Mouse (Mus musculus) C2C12 (cell line): ENCODE results near the gene Pcbp2. TPM values are rescaled to one million over a fixed set of nuclear protein-coding genes. Genes with fewer than 3 reads are reported as not detected.
A peak's percentile ranks its signal among the peaks of the same experiment; 100 is the strongest.

ENCODE experiments used
- H3K27me3 ChIP-seq: one replicate; pipeline ENCODE4 v1.6.1; 2011; ENCODE audit not compliant: control insufficient read depth, insufficient read depth, insufficient read length
- H3K36me3 ChIP-seq: one replicate; pipeline ENCODE4 v1.6.1; 2011; ENCODE audit not compliant: control insufficient read depth, insufficient read depth
- H3K4me3 ChIP-seq: one replicate; pipeline ENCODE4 v1.5.1; 2011; ENCODE audit warnings: mild to moderate bottlenecking, control low read depth; ENCODE audit not compliant: poor library complexity, insufficient read depth, severe bottlenecking
- H3K79me2 ChIP-seq: one replicate; pipeline ENCODE4 v1.6.1; 2011; ENCODE audit not compliant: control insufficient read depth, insufficient read depth
- H3K79me3 ChIP-seq: one replicate; pipeline ENCODE4 v1.6.1; 2011; ENCODE audit warnings: low read depth, control low read depth
- H3ac ChIP-seq: one replicate; pipeline ENCODE3; 2011; ENCODE audit warnings: low read depth; ENCODE audit not compliant: control insufficient read depth, insufficient read length
- CEBPB ChIP-seq: IDR thresholded peaks from one replicate; pipeline ENCODE4 v1.6.1; 2011; ENCODE audit warnings: low read depth, mild to moderate bottlenecking, control low read depth, moderate library complexity
- CTCF ChIP-seq: IDR thresholded peaks from one replicate; pipeline ENCODE4 v1.5.1; 2011; ENCODE audit not compliant: control insufficient read depth, insufficient read depth, insufficient read length
- FOSL1 ChIP-seq: IDR thresholded peaks from one replicate; pipeline ENCODE4 v1.8.0; 2011; ENCODE audit warnings: mild to moderate bottlenecking, low read length; ENCODE audit not compliant: poor library complexity, insufficient read depth, severe bottlenecking
- MAX ChIP-seq: IDR thresholded peaks from one replicate; pipeline ENCODE4 v1.6.1; 2011; ENCODE audit warnings: mild to moderate bottlenecking, control low read depth
- MYOD1 ChIP-seq: IDR thresholded peaks from one replicate; pipeline ENCODE4 v1.6.1; 2011; ENCODE audit warnings: low read depth; ENCODE audit not compliant: control insufficient read depth, insufficient read length
- MYOG ChIP-seq: IDR thresholded peaks from one replicate; pipeline ENCODE4 v1.6.1; 2011; ENCODE audit not compliant: control insufficient read depth, insufficient read length; ENCODE audit errors: extremely low read depth
- USF1 ChIP-seq: IDR thresholded peaks from one replicate; pipeline ENCODE4 v1.6.1; 2011; ENCODE audit warnings: low read depth, mild to moderate bottlenecking, control low read depth, moderate library complexity
- polyA plus RNA-seq: library from polyadenylated mRNA; unstranded; fragments of >200 nt; fragmentation: generic; extraction: Trizol; gene quantifications from one replicate; pipeline ENCODE4 v1.2.1, GENCODE M21; 2012; ENCODE audit warnings: missing spikeins

Pcbp2 gene
- polyA plus RNA-seq, 1 experiment: 1,132 TPM

GRCm38 (mm10) chr15:102526111-102527002, 56.0 kb downstream of the Pcbp2 start:
- Histone ChIP-seq H3K27me3 (no peaks in the 10 kb centered on the region), H3K79me2 (peaks cover 3% of the 10 kb centered on the region), H3K4me3 (no peak overlapping the region)

DNA sequence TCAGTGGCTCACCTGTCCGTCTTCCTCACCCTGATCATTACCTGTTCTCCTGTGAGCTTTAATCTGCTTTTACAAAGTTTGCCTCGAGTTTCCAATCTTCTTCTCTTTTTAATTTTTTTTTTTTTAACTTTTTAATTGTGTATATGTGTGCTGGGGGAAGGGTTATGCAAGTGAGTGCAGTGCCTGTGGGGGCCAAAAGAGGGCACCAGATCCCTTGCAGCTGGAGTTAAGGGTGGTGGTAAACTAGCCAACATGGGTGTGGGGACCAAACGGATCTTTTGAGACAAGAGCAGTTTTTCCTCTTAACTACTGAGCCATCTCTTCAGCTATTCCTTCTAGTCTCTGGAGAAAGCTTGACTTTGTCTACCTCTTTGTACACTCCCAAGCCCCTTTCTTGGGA, 57.6 kb downstream of the Pcbp2 start:
- no peak for TF ChIP-seq FOSL1
- no peak for TF ChIP-seq MAX
- no peak for TF ChIP-seq CEBPB
- TF ChIP-seq MYOD1: no peak
- TF ChIP-seq MYOG: no peak
- peak; percentile 10 for TF ChIP-seq CTCF
- TF ChIP-seq USF1: no peak
- no peaks in the 10 kb centered on the region for H3K79me2 ChIP-seq
- H3K27me3 ChIP-seq: no peaks in the 10 kb centered on the region
- H3K79me3 ChIP-seq: no peaks in the 10 kb centered on the region
- no peak overlapping the region for H3ac ChIP-seq
- H3K36me3 ChIP-seq: peaks cover 90% of the 10 kb centered on the region
- H3K4me3 ChIP-seq: no peak overlapping the region

More at GRCm38 (mm10) chr15:102526111-102527002, 56.0 kb downstream of the Pcbp2 start:
- H3K79me3 ChIP-seq: no peaks in the 10 kb centered on the region
- TF ChIP-seq USF1: no peak
- no peak for TF ChIP-seq MYOD1
- TF ChIP-seq FOSL1: no peak
- no peak for TF ChIP-seq CTCF
- no peak for TF ChIP-seq MYOG
- H3K36me3 ChIP-seq: peaks cover 90% of the 10 kb centered on the region
- H3ac ChIP-seq: no peak overlapping the region

GRCm38 (mm10) chr15:102528396-102528795, 58.1 kb downstream of the Pcbp2 start:
- H3K79me3 ChIP-seq: no peaks in the 10 kb centered on the region
- H3K79me2 ChIP-seq: no peaks in the 10 kb centered on the region
- TF ChIP-seq MYOG (no peak), CEBPB (no peak)
- H3K27me3 ChIP-seq: no peaks in the 10 kb centered on the region
- no peak overlapping the region for H3ac ChIP-seq
- peaks cover 94% of the 10 kb centered on the region for H3K36me3 ChIP-seq
- no peak overlapping the region for H3K4me3 ChIP-seq

DNA sequence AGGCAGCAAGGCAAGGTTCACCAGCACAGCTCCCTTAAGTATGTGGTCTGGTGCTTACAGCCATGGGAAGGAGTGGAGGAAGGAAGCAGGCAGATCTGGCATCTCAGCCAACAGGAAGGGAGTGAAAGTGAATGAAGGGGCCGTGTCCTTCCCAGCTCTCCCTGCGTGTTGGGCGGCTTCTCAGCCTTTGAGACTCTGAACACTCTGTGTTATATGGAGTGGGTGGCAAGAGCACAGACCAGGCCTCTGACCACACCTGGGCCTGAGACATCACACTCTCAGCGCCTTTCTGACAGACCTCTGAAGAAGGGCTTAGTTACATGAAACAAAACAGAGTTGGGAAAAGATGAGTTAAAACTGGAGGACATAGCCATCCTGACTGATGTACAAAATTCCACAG, 60.2 kb downstream of the Pcbp2 start:
- Histone ChIP-seq H3K4me3 (no peak overlapping the region), H3K27me3 (no peaks in the 10 kb centered on the region), H3ac (no peak overlapping the region), H3K36me3 (peaks cover 95% of the 10 kb centered on the region), H3K79me3 (no peaks in the 10 kb centered on the region), H3K79me2 (no peaks in the 10 kb centered on the region)
- no peak for TF ChIP-seq FOSL1
- TF ChIP-seq USF1: no peak
- no peak for TF ChIP-seq MYOG
- TF ChIP-seq CEBPB: no peak
- no peak for TF ChIP-seq CTCF
- TF ChIP-seq MAX: no peak
- TF ChIP-seq MYOD1: no peak

DNA sequence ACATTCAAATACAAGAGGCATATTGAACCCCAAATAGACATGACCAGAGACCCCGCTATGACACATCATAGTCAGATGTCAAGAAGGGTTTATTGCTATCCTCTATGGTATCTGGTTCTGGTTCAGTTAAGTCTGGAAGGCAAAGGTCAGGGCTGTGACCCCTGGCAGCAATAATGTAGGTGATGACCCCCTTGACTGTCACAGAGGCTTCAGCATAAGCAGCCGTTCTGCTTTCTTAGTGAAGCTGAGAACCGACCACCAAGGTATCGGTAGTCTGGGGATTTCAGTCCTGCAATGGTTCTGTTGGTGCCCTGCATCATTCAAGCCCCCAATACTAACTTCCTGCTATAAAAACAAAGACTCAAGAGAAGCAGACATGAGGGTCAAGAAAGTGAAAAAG, 61.2 kb downstream of the Pcbp2 start:
- no peaks in the 10 kb centered on the region for H3K79me2 ChIP-seq
- no peaks in the 10 kb centered on the region for H3K79me3 ChIP-seq
- TF ChIP-seq CEBPB (no peak), FOSL1 (no peak), MAX (no peak), MYOD1 (no peak), MYOG (no peak), USF1 (no peak), CTCF (no peak)
- peaks cover 96% of the 10 kb centered on the region for H3K36me3 ChIP-seq
- no peaks in the 10 kb centered on the region for H3K27me3 ChIP-seq
- no peak overlapping the region for H3K4me3 ChIP-seq
- no peak overlapping the region for H3ac ChIP-seq
